Mouse (Mus musculus) fibroblast of lung, adult 2 months (primary cell): ENCODE data around the gene BC049715.
A peak's percentile ranks its signal among the peaks of the same experiment; 100 is the strongest.

Source experiments
- DNase-seq: peaks from one replicate; pipeline ENCODE4 v3.0.0-alpha.2; 2011; ENCODE audit warnings: low read depth

The BC049715 gene

DNA sequence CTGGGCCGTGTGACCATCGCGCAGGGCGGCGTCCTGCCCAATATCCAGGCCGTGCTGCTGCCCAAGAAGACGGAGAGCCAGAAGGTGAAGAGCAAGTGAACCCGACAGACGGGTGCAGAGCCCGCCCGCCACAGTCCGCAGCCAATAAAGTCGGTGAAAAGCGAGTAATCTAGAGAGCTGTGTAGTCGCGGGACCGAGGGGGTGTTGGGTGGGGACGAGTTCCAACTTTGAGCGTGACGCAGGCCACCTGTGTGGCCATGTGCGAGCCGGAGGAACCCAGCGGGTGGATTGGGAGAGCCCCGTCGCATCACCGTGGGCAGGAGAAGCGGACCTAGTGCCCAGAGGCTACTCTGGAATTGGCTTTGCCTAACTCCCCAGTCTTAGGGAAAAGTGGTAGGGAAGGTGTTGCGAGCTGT lies 18.8 kb upstream of the BC049715 start:
- no peak for DNase-seq

- DNase-seq: peak; percentile 58
These were observed 18.3 kb upstream of the BC049715 start for GRCm38 (mm10) chr6:136809077-136809476.

GRCm38 (mm10) chr6:136809673-136810072 lies 17.8 kb upstream of the BC049715 start:
- DNase-seq: no peak

GRCm38 (mm10) chr6:136811196-136811595 lies 16.2 kb upstream of the BC049715 start:
- no peak for DNase-seq

GRCm38 (mm10) chr6:136813117-136813516 lies 14.3 kb upstream of the BC049715 start:
- DNase-seq: peak; percentile 29

- DNase-seq: no peak
These were observed 12.0 kb upstream of the BC049715 start for GRCm38 (mm10) chr6:136815381-136815780.

GRCm38 (mm10) chr6:136816826-136817225 lies 10.6 kb upstream of the BC049715 start:
- no peak for DNase-seq

GRCm38 (mm10) chr6:136817549-136817948 lies 9.9 kb upstream of the BC049715 start:
- no peak for DNase-seq

DNA sequence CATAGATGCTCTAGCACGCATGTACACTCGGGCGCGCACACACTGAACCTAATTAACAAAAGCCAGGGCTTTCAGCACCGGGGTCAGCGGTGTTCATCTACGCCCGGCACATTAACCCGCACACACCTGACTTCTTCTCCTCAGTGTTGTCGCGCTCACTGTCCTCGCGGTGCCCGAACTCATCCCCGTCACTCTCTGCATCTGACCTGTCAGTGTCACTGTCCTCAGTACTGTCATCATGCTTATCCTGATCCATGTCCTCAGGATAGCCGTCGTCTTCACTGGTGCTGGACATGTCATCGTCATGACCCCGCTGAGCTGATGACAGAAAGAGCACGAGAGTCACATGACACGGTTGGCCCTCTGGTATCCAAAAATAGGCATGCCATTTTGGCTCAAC lies 7.0 kb upstream of the BC049715 start:
- DNase-seq: no peak

DNA sequence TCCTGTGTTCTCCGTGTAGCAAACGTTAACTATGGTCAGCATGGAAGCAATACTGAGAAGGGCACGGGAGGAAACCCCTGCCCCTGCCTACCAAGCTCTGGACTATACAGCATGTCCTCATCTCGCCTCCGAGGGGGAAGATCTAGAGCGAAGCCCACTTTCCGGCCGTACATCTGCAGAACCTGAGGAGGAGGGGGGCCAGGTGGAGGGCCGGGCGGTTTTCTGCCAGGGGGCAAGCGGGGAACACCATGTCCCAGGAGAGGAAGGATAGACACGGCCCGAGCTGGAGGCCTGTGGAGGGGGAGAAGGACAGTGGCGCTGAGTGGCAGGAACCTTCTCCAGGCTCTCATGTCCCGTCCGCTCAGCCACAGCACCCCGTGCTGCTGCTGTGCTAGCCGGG lies 6.3 kb upstream of the BC049715 start:
- DNase-seq: no peak

DNA sequence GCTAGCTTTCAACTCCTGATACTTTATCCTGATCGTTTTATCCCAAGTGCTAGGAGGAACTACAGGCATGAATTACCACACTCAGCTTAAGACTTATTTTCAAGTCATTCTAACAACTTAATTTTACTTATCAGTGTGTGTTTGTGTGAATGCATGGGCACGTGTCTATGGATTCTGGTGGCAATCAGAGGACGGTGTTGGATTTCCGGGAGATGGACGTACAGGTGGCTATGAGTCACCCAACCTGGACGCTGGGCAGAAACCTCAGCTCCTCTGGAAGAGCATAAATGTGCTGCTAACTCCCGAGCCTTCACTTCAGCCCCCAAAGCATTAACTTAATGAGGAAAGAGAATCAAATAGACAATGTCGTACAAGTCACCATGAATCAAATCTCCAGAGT lies 2.4 kb upstream of the BC049715 start:
- DNase-seq: no peak

GRCm38 (mm10) chr6:136827116-136827515 lies 310 bp upstream of the BC049715 start:
- DNase-seq: no peak

- DNase-seq: peak; percentile 97
These were observed 595 bp downstream of the BC049715 start, which contains the start of gene Wbp11 for GRCm38 (mm10) chr6:136827881-136828561. Gene Wbp11 (minus strand): TSS chr6:136828233.

DNA sequence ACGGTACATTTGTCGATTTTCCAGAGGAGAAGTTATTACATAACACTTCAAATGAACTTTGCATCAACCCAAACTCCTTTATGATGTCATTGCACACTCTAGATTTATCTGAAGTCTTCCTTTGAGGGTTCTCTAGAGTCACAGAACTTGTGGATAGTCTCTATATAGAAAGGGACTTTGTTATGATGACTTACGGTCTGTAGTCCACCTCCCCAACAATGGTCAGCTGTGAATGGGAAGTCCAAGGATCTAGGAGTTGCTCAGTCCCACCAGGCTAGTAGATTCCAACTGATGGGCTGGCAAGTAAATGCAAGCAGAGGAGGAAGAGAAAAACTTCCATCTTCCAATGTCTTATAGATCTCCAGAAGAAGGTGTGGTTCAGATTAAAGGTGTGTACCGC lies 1.3 kb downstream of the BC049715 start:
- DNase-seq: no peak

GRCm38 (mm10) chr6:136831712-136832111 lies 4.3 kb downstream of the BC049715 start:
- no peak for DNase-seq

DNA sequence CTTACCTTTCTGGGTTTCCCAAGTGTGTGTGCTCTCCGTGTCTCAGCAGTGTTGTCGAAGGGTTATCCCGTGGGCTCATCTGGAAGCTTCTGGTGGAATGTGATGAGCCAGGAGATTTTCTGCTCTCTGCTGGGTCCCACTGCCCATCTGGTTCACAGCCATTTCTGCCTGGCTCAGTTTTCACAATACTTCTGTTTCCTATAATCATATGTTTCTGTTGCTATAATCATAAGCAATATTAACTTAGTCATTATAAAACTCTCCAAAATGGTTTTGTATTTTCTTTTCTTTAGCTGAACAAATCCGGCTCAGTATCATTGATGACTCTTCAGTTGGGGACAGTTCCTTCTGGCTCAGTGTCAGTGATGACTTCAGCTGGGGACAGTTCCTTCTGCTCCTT lies 7.9 kb downstream of the BC049715 start, which contains the start of gene Smco3:
Gene Smco3, minus strand, starts transcription at position 101 of the 400 bp plus-strand sequence.
- DNase-seq: no peak

GRCm38 (mm10) chr6:136837323-136837722 lies 9.9 kb downstream of the BC049715 start:
- DNase-seq: no peak

- DNase-seq: no peak
These were observed 17.5 kb downstream of the BC049715 start for GRCm38 (mm10) chr6:136844903-136845302.

- DNase-seq: no peak
These were observed 18.5 kb downstream of the BC049715 start for GRCm38 (mm10) chr6:136845706-136846480.

GRCm38 (mm10) chr6:136847267-136847666 lies 19.8 kb downstream of the BC049715 start:
- DNase-seq: no peak

GRCm38 (mm10) chr6:136847790-136848189 lies 20.4 kb downstream of the BC049715 start:
- DNase-seq: no peak

DNA sequence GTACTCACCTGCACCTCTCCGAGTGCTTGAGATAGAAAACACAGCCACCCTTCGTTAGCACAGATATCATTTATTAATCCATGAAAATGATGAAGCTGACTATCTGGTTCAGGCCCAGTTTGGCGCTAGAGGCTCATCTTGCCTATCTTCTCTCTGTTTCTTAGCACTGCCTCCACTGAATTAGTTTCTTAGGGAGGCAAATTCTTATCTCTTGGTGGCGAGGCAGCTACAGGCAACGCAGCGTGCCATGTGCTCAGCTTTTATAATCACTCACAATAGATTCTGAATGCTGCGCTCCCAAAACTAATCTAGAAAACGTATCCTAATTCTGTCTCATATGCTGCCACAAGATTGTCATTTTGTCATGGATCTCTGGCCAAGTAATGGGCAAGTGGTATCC lies 21.0 kb downstream of the BC049715 start:
- no peak for DNase-seq

- DNase-seq: no peak
These were observed 21.5 kb downstream of the BC049715 start for GRCm38 (mm10) chr6:136848971-136849370.
